ENCODE assay signal across 17 mouse cellular contexts in the genomic region with DNA sequence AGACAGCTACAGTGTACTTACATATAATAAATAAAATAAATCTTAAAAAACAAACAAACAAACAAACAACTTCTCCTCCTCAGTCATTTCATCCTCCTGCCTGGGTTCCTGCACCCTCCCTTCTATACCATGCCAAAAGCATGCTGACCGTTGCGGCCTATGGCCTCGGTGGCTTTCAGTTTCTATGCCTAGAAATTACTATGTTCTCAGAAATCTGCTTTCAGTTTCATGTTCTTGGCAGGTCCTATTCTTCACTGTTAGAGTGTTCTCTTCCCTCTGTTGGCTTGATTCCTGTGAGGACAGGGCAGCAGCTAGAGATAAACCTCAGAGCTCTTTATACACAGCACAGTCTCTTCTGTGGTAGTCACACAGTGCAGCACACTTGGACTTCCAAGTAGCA. TPM values are rescaled to one million over a fixed set of nuclear protein-coding genes. Genes with fewer than 3 reads are reported as not detected.
DNase-seq lines count a peak whose midpoint lies in the region; ATAC-seq and TF ChIP-seq lines count a peak whose summit lies in the region.
"Had no signal": no experiment of that assay in that cellular context is flagged by ENCODE, and none has a peak within 500 bp of the region (broad histone marks: within the 10 kb centered on the region; RNA-seq: fewer than 3 reads in every experiment).

No protein-coding gene starts in this region.

- H3K36me3 ChIP-seq in hindbrain, embryonic 16.5 days (ENCODE audit: control insufficient read depth, insufficient read depth, low read length): peaks cover 4% of the 10 kb centered on the region; the same call in 1 of the 2 replicates

- H3K4me3 ChIP-seq in lung, adult 2 months (replicated peaks; ENCODE audit: extremely low read depth, low read depth, low read length): peak overlapping the region; percentile 6
- peak overlapping the region; percentile 32 for H3K4me3 ChIP-seq in brown adipose tissue, adult 24 weeks (ENCODE audit: insufficient read depth, low read depth, low read length)
- no peak overlapping the region for H3K4me3 ChIP-seq in hindbrain, embryonic 16.5 days (ENCODE audit: low read length)
- H3K4me3 ChIP-seq: embryonic facial prominence, embryonic 13.5 days; forebrain, embryonic 13.5 days; intestine, embryonic 15.5 days; left cerebral cortex, adult 2 months; limb, embryonic 13.5 days had no signal

- no peaks in the 10 kb centered on the region for H3K9me3 ChIP-seq in hindbrain, embryonic 16.5 days (ENCODE audit: control insufficient read depth, low read length)
- H3K9me3 ChIP-seq: embryonic facial prominence, embryonic 13.5 days; forebrain, embryonic 13.5 days; intestine, embryonic 15.5 days; limb, embryonic 13.5 days had no signal

- no peaks in the 10 kb centered on the region; the same call in none of the 2 replicates for H3K4me1 ChIP-seq in lung, adult 2 months (ENCODE audit: control insufficient read depth, insufficient read depth, low read length)
- no peaks in the 10 kb centered on the region for H3K4me1 ChIP-seq in brown adipose tissue, adult 24 weeks (ENCODE audit: control insufficient read depth, insufficient read depth, insufficient read length, low read length)
- no peaks in the 10 kb centered on the region for H3K4me1 ChIP-seq in hindbrain, embryonic 16.5 days (ENCODE audit: control insufficient read depth, insufficient read depth, low read depth, low read length)
- H3K4me1 ChIP-seq: embryonic facial prominence, embryonic 13.5 days; forebrain, embryonic 13.5 days; intestine, embryonic 15.5 days; limb, embryonic 13.5 days had no signal

- no peak overlapping the region for H3K4me2 ChIP-seq in hindbrain, embryonic 16.5 days (ENCODE audit: low read length)
- H3K4me2 ChIP-seq: embryonic facial prominence, embryonic 13.5 days; forebrain, embryonic 13.5 days; intestine, embryonic 15.5 days; limb, embryonic 13.5 days had no signal

- 31% methylated on average over 3 of the region's 3 CpGs for WGBS in lung, adult 2 months
- 89% methylated on average over 3 of the region's 3 CpGs for WGBS in hindbrain, embryonic 16.5 days

- H3K9ac ChIP-seq in hindbrain, embryonic 16.5 days (ENCODE audit: low read depth, low read length): no peak overlapping the region
- H3K9ac ChIP-seq: embryonic facial prominence, embryonic 13.5 days; forebrain, embryonic 13.5 days; intestine, embryonic 15.5 days; limb, embryonic 13.5 days had no signal

- TF ChIP-seq CTCF in lung, adult 2 months (IDR thresholded peaks at IDR 0.05; ENCODE audit: insufficient read depth, low read length): no peak

- no peak for TF ChIP-seq POLR2A in lung, adult 2 months (IDR thresholded peaks at IDR 0.05; ENCODE audit: borderline replicate concordance, extremely low read depth, low read depth, low read length)

- H3K27ac ChIP-seq in brown adipose tissue, adult 24 weeks (replicated peaks; ENCODE audit: low read depth, low read length): 0 out of 2 replicates have a peak overlapping the region, but pooled peaks have one; percentile 15
- H3K27ac ChIP-seq in hindbrain, embryonic 16.5 days (ENCODE audit: low read depth, low read length): no peak overlapping the region
- H3K27ac ChIP-seq: embryonic facial prominence, embryonic 13.5 days; forebrain, embryonic 13.5 days; intestine, embryonic 15.5 days; left cerebral cortex, adult 2 months; limb, embryonic 13.5 days had no signal

- peak; percentile 79 for ATAC-seq in CD4-positive, CD25-positive, alpha-beta regulatory T cell, adult 4 months
- ATAC-seq in monocyte, adult 5-6 weeks (replicated peaks; ENCODE audit: insufficient number of reproducible peaks, low FRiP score, low TSS enrichment, poor library complexity, severe bottlenecking): peak; percentile 52; the same call in 1 of the 2 replicates
- no peak for ATAC-seq in hindbrain, embryonic 16.5 days
- ATAC-seq: forebrain, embryonic 13.5 days; intestine, embryonic 15.5 days had no signal

- DNase-seq in lung, adult 2 months: no peak
- DNase-seq in lung, postnatal 14 days: no peak
- DNase-seq in frontal cortex, postnatal 10 days (ENCODE audit: low spot score in 2 of 2): no peak
- no peak for DNase-seq in layer of hippocampus, postnatal 14 days (ENCODE audit: low spot score in 2 of 2)
- DNase-seq: cerebellum, postnatal 25 days; gastrocnemius, postnatal 36 days; heart, postnatal 10 days; kidney, postnatal 36 days had no signal

- no peaks in the 10 kb centered on the region for H3K27me3 ChIP-seq in hindbrain, embryonic 16.5 days (replicated peaks; ENCODE audit: control insufficient read depth, insufficient read depth, low read length)
- H3K27me3 ChIP-seq: embryonic facial prominence, embryonic 13.5 days; forebrain, embryonic 13.5 days; intestine, embryonic 15.5 days; limb, embryonic 13.5 days had no signal

RNA-seq across cellular contexts. Expression of a gene that starts 12.1 kb away (rescaled TPM):
- 18.4 and 22.6 TPM in 2 replicates for polyA plus RNA-seq in lung, adult 2 months (2012; rRNA removed)
- polyA plus RNA-seq in CD4-positive, CD25-positive, alpha-beta regulatory T cell, adult 4 months (2017; shearing (Covaris generic)): 10 to 100 TPM; 66.8 to 74.2 TPM
- polyA plus RNA-seq in brown adipose tissue, adult 24 weeks (2012; ENCODE audit: insufficient read depth, insufficient read length, missing spikeins): 69.5 and 84.9 TPM in 2 replicates
- total RNA-seq in monocyte, adult 5-6 weeks (2017): 19.8 to 46.1 TPM (median 30.4 TPM) in 3 replicates
- polyA plus RNA-seq in hindbrain, embryonic 16.5 days (2015; fragmentation: Nextera tagmentation; extraction: Ambion mirVana): 90.2 and 92.1 TPM in 2 replicates
- 10 to 100 TPM; 30.7 to 34.4 TPM for total RNA-seq in layer of hippocampus, postnatal 14 days (2021)

RNA-seq across cellular contexts. Expression of a gene that starts 15.2 kb away (rescaled TPM):
- 5.5 and 5.7 TPM in 2 replicates for polyA plus RNA-seq in lung, adult 2 months (2012; rRNA removed)
- polyA plus RNA-seq in CD4-positive, CD25-positive, alpha-beta regulatory T cell, adult 4 months (2017; shearing (Covaris generic)): 1 to 10 TPM; 6.5 to 7.8 TPM
- polyA plus RNA-seq in brown adipose tissue, adult 24 weeks (2012; ENCODE audit: insufficient read depth, insufficient read length, missing spikeins): 3.3 and 3.4 TPM in 2 replicates
- total RNA-seq in monocyte, adult 5-6 weeks (2017): 7.1 to 12.0 TPM (median 7.2 TPM) in 3 replicates
- 12.5 and 13.4 TPM in 2 replicates for polyA plus RNA-seq in hindbrain, embryonic 16.5 days (2015; fragmentation: Nextera tagmentation; extraction: Ambion mirVana)
- total RNA-seq in layer of hippocampus, postnatal 14 days (2021): 10 to 100 TPM; 17.7 to 20.3 TPM

RNA-seq across cellular contexts. Expression of a gene that starts 15.8 kb away (rescaled TPM):
- 11.6 and 14.7 TPM in 2 replicates for polyA plus RNA-seq in lung, adult 2 months (2012; rRNA removed)
- polyA plus RNA-seq in CD4-positive, CD25-positive, alpha-beta regulatory T cell, adult 4 months (2017; shearing (Covaris generic)): 100 to 1,000 TPM; 433 to 495 TPM
- polyA plus RNA-seq in brown adipose tissue, adult 24 weeks (2012; ENCODE audit: insufficient read depth, insufficient read length, missing spikeins): 10.2 and 13.9 TPM in 2 replicates
- 18.7 to 31.1 TPM (median 19.5 TPM) in 3 replicates for total RNA-seq in monocyte, adult 5-6 weeks (2017)
- 2.3 and 2.4 TPM in 2 replicates for polyA plus RNA-seq in hindbrain, embryonic 16.5 days (2015; fragmentation: Nextera tagmentation; extraction: Ambion mirVana)
- 1 to 10 TPM in 1 of 2 experiments, under 1 TPM in 1; 0.97 to 1.3 TPM for total RNA-seq in layer of hippocampus, postnatal 14 days (2021)

RNA-seq across cellular contexts. Expression of a gene that starts 15.8 kb away (rescaled TPM):
- polyA plus RNA-seq in lung, adult 2 months (2012; rRNA removed): 13.9 and 16.4 TPM in 2 replicates
- 10 to 100 TPM; 51.0 to 68.1 TPM for polyA plus RNA-seq in CD4-positive, CD25-positive, alpha-beta regulatory T cell, adult 4 months (2017; shearing (Covaris generic))
- 7.5 and 7.9 TPM in 2 replicates for polyA plus RNA-seq in brown adipose tissue, adult 24 weeks (2012; ENCODE audit: insufficient read depth, insufficient read length, missing spikeins)
- 8.8 to 21.7 TPM (median 12.9 TPM) in 3 replicates for total RNA-seq in monocyte, adult 5-6 weeks (2017)
- 1.5 and 1.7 TPM in 2 replicates for polyA plus RNA-seq in hindbrain, embryonic 16.5 days (2015; fragmentation: Nextera tagmentation; extraction: Ambion mirVana)
- 1 to 10 TPM; 1.7 to 1.9 TPM for total RNA-seq in layer of hippocampus, postnatal 14 days (2021)

Comparison
In these comparisons a context has a peak if more than half of its experiments do, and no peak if none do; other contexts are left out.
1. RNA of a gene that starts 15.8 kb away (polyA plus RNA-seq): 433 to 495 TPM in CD4-positive, CD25-positive, alpha-beta regulatory T cell, adult 4 months; 11.6 to 14.7 TPM in lung, adult 2 months, 10.2 to 13.9 TPM in brown adipose tissue, adult 24 weeks and 2.3 to 2.4 TPM in hindbrain, embryonic 16.5 days; every median in the first group is over 10 times any median in the second.